Mouse (Mus musculus) myocyte (in vitro differentiated cells): ENCODE data around the gene Krt90. TPM values are rescaled to one million over a fixed set of nuclear protein-coding genes. Genes with fewer than 3 reads are reported as not detected.

Source experiments
- H3K27me3 ChIP-seq: one replicate; pipeline ENCODE4 v1.6.1; 2011; ENCODE audit not compliant: control insufficient read depth, insufficient read depth, insufficient read length
- H3K36me3 ChIP-seq: one replicate; pipeline ENCODE4 v1.6.1; 2011; ENCODE audit not compliant: control insufficient read depth, insufficient read depth
- H3K4me2 ChIP-seq: one replicate; pipeline ENCODE4 v1.6.1; 2011; ENCODE audit warnings: low read depth, control low read depth
- H3K4me3 ChIP-seq: one replicate; pipeline ENCODE4 v1.5.1; 2011; ENCODE audit warnings: mild to moderate bottlenecking, control low read depth, moderate library complexity
- H3K79me2 ChIP-seq: one replicate; pipeline ENCODE4 v1.6.1; 2011; ENCODE audit not compliant: control insufficient read depth, insufficient read depth
- H3ac ChIP-seq: one replicate; pipeline ENCODE4 v1.6.1; 2011; ENCODE audit not compliant: control insufficient read depth, insufficient read length
- CEBPB ChIP-seq: IDR thresholded peaks from 2 replicates; pipeline ENCODE4 v1.6.1; 2011; ENCODE audit warnings: mild to moderate bottlenecking, moderate library complexity; ENCODE audit not compliant: poor library complexity, insufficient read depth, severe bottlenecking
- E2F4 ChIP-seq: IDR thresholded peaks from one replicate; pipeline ENCODE4 v1.6.1; 2011; ENCODE audit warnings: mild to moderate bottlenecking, control low read depth, moderate library complexity; ENCODE audit not compliant: insufficient read depth
- MAX ChIP-seq: IDR thresholded peaks from one replicate; pipeline ENCODE4 v1.6.1; 2011; ENCODE audit warnings: low read depth, mild to moderate bottlenecking, control low read depth
- MYOD1 ChIP-seq, 3 experiments: IDR thresholded peaks; one replicate each; pipeline ENCODE4 v1.6.1; 2011; ENCODE audit warnings: control low read depth in 2 of 3, low read depth in 2 of 3, mild to moderate bottlenecking in 2 of 3, moderate library complexity in 1 of 3; ENCODE audit not compliant: insufficient read length in 2 of 3, control insufficient read depth in 1 of 3
- MYOG ChIP-seq, 3 experiments: IDR thresholded peaks; one replicate each; pipeline ENCODE4 v1.6.1; 2011; ENCODE audit warnings: control low read depth in 2 of 3, low read depth in 2 of 3, mild to moderate bottlenecking in 2 of 3; ENCODE audit not compliant: insufficient read length in 2 of 3, control insufficient read depth in 1 of 3, insufficient read depth in 1 of 3
- POLR2A ChIP-seq: IDR thresholded peaks from one replicate; pipeline ENCODE4 v1.6.1; 2011; ENCODE audit warnings: low read depth, mild to moderate bottlenecking, control low read depth, moderate library complexity; ENCODE audit not compliant: insufficient read length
- POLR2AphosphoS2 ChIP-seq: IDR thresholded peaks from one replicate; pipeline ENCODE4 v1.6.1; 2011; ENCODE audit warnings: low read depth, control low read depth; ENCODE audit not compliant: insufficient read length
- REST ChIP-seq: IDR thresholded peaks from one replicate; pipeline ENCODE4 v1.6.1; 2011; ENCODE audit warnings: mild to moderate bottlenecking, control low read depth, moderate library complexity; ENCODE audit not compliant: insufficient read depth, insufficient read length
- SRF ChIP-seq: IDR thresholded peaks from one replicate; pipeline ENCODE4 v1.6.1; 2011; ENCODE audit warnings: low read depth; ENCODE audit not compliant: control insufficient read depth, insufficient read length
- TCF12 ChIP-seq: IDR thresholded peaks from one replicate; pipeline ENCODE4 v1.6.1; 2011; ENCODE audit warnings: mild to moderate bottlenecking, control low read depth; ENCODE audit not compliant: poor library complexity, insufficient read depth, severe bottlenecking
- TCF3 ChIP-seq: IDR thresholded peaks from one replicate; pipeline ENCODE4 v1.6.1; 2011; ENCODE audit warnings: low read depth, control low read depth; ENCODE audit not compliant: insufficient read length
- USF1 ChIP-seq: IDR thresholded peaks from one replicate; pipeline ENCODE4 v1.6.1; 2011; ENCODE audit warnings: low read depth, mild to moderate bottlenecking, control low read depth, moderate library complexity
- polyA plus RNA-seq: library from polyadenylated mRNA; unstranded; fragments of >200 nt; fragmentation: generic; extraction: Trizol; gene quantifications from one replicate; pipeline ENCODE4 v1.2.1, GENCODE M21; 2012; ENCODE audit warnings: missing spikeins

The Krt90 gene
- polyA plus RNA-seq, 1 experiment, result not detected

- H3ac ChIP-seq, result no peak overlapping the region
- no peaks in the 10 kb centered on the region for H3K36me3 ChIP-seq
- H3K4me3 ChIP-seq, result no peak overlapping the region
- H3K79me2 ChIP-seq, result no peaks in the 10 kb centered on the region
- TF ChIP-seq POLR2AphosphoS2 (no peak), REST (no peak), CEBPB (no peak), SRF (no peak), POLR2A (no peak), MAX (no peak), TCF3 (peak; percentile 48), MYOG (IDR thresholded peaks at IDR 0.05; ENCODE audit: control insufficient read depth in 1 of 3, insufficient read depth in 1 of 3, insufficient read length in 2 of 3, low read depth in 2 of 3) (peak in 2 of 3 experiments; percentile 61 to 67), E2F4 (no peak), TCF12 (no peak), USF1 (no peak), MYOD1 (IDR thresholded peaks at IDR 0.05; ENCODE audit: control insufficient read depth in 1 of 3, insufficient read length in 2 of 3, low read depth in 2 of 3) (peak in 2 of 3 experiments; percentile 74 to 82)
- H3K4me2 ChIP-seq, result no peak overlapping the region
- peaks cover 62% of the 10 kb centered on the region for H3K27me3 ChIP-seq
These were observed 9.6 kb downstream of the Krt90 start for GRCm38 (mm10) chr15:101553169-101553568.

DNA sequence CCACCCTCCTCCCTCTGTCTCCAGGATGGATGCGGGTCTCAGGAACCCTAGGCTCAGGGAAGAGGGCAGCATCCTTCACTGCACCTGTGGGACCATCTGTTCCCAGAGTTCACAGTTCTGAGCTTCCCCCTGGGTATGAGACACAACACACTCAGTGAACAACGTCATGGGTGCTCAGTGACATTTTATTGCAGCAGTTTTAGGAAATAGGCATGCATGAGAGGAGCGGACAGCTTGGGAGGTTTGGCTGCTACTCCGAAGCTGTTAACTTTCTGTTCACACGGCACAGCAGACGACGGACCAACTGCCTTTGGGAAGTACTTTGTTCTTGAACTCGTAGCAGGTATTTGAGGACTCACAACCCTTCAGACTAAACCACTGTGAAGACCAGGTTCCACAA, 10.6 kb downstream of the Krt90 start:
- peaks cover 65% of the 10 kb centered on the region for H3K27me3 ChIP-seq
- no peak overlapping the region for H3ac ChIP-seq
- TF ChIP-seq MYOG (IDR thresholded peaks at IDR 0.05; ENCODE audit: control insufficient read depth in 1 of 3, insufficient read depth in 1 of 3, insufficient read length in 2 of 3, low read depth in 2 of 3) (no peak), REST (no peak), POLR2AphosphoS2 (no peak), MYOD1 (IDR thresholded peaks at IDR 0.05; ENCODE audit: control insufficient read depth in 1 of 3, insufficient read length in 2 of 3, low read depth in 2 of 3) (no peak), TCF12 (no peak), TCF3 (no peak), CEBPB (no peak), E2F4 (no peak), SRF (no peak), MAX (no peak), POLR2A (no peak), USF1 (no peak)
- H3K4me3 ChIP-seq, result no peak overlapping the region
- no peaks in the 10 kb centered on the region for H3K79me2 ChIP-seq
- no peak overlapping the region for H3K4me2 ChIP-seq
- no peaks in the 10 kb centered on the region for H3K36me3 ChIP-seq

- no peaks in the 10 kb centered on the region for H3K36me3 ChIP-seq
- H3K27me3 ChIP-seq, result peaks cover 52% of the 10 kb centered on the region
- TF ChIP-seq SRF (no peak), MYOD1 (IDR thresholded peaks at IDR 0.05; ENCODE audit: control insufficient read depth in 1 of 3, insufficient read length in 2 of 3, low read depth in 2 of 3) (no peak), MYOG (IDR thresholded peaks at IDR 0.05; ENCODE audit: control insufficient read depth in 1 of 3, insufficient read depth in 1 of 3, insufficient read length in 2 of 3, low read depth in 2 of 3) (no peak), CEBPB (no peak), E2F4 (no peak), TCF3 (no peak), USF1 (no peak), MAX (no peak), POLR2AphosphoS2 (no peak)
- no peak within 1 kb of the TSS for H3K4me3 ChIP-seq
- no peak within 1 kb of the TSS for H3ac ChIP-seq
- H3K79me2 ChIP-seq, result no peaks in the 10 kb centered on the region
- H3K4me2 ChIP-seq, result no peak within 1 kb of the TSS
These were observed 12.2 kb downstream of the Krt90 start, which contains the start of gene Krt82 for GRCm38 (mm10) chr15:101550567-101550966. Gene Krt82 (minus strand): TSS chr15:101550667.

DNA sequence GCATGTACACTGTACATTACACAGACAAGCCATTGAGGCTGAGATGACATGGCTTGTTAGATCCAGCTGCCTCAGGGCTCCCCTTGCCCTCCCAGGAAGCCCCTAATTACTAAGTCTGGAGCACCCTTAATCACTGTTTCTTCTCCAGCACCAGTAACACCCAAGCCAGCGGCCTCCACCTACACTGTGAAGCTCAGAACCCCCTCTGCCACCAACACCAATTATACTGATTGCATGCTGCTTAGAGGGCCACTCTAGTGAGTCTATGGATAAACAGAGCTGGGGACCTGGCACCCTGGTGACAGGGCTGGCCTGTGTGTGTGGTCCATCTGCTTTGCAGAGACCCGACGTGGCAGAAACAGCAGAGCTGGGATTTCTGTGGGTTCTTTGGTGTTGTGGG, 18.3 kb downstream of the Krt90 start:
- H3K4me2 ChIP-seq, result no peak overlapping the region
- H3K36me3 ChIP-seq, result no peaks in the 10 kb centered on the region
- TF ChIP-seq POLR2A, result no peak
- TF ChIP-seq E2F4, result no peak
- no peak for TF ChIP-seq POLR2AphosphoS2
- no peak for TF ChIP-seq TCF3
- no peak for TF ChIP-seq REST
- TF ChIP-seq TCF12, result no peak
- no peak for TF ChIP-seq SRF
- no peak overlapping the region for H3K4me3 ChIP-seq
- no peaks in the 10 kb centered on the region for H3K79me2 ChIP-seq
- H3K27me3 ChIP-seq, result peaks cover 39% of the 10 kb centered on the region
- no peak overlapping the region for H3ac ChIP-seq

- Histone ChIP-seq H3ac (no peak overlapping the region), H3K4me3 (no peak overlapping the region), H3K27me3 (peaks cover 26% of the 10 kb centered on the region), H3K36me3 (no peaks in the 10 kb centered on the region), H3K4me2 (no peak overlapping the region), H3K79me2 (no peaks in the 10 kb centered on the region)
- TF ChIP-seq TCF12 (no peak), MYOD1 (IDR thresholded peaks at IDR 0.05; ENCODE audit: control insufficient read depth in 1 of 3, insufficient read length in 2 of 3, low read depth in 2 of 3) (no peak), REST (no peak)
These were observed 20.2 kb downstream of the Krt90 start for GRCm38 (mm10) chr15:101542543-101542942.
